Mouse (Mus musculus) forebrain, embryonic 11.5 days (tissue): ENCODE data around the gene Srcap. TPM values are rescaled to one million over a fixed set of nuclear protein-coding genes. Genes with fewer than 3 reads are reported as not detected.
A peak's percentile ranks its signal among the peaks of the same experiment; 100 is the strongest.

Experiments used
- ATAC-seq: fragments of 200-750 bp; cut with Nextera tagmentation; replicated peaks from 2 replicates; pipeline ENCODE4 v1.8.0; 2017; ENCODE audit warnings: moderate TSS enrichment; ENCODE audit not compliant: low FRiP score
- DNase-seq: peaks from one replicate; pipeline ENCODE4 v3.0.0-alpha.2; 2017; ENCODE audit warnings: low spot score
- H3K27ac ChIP-seq: fragments of 300-500 bp; sonication (generic); 2 replicates; pipeline ENCODE4 v1.5.1; 2014; ENCODE audit warnings: low read depth, low read length
- H3K27me3 ChIP-seq: fragments of 300-500 bp; sonication (generic); 2 replicates; pipeline ENCODE4 v1.6.1; 2014; ENCODE audit warnings: mild to moderate bottlenecking, low read length, mixed read lengths; ENCODE audit not compliant: control insufficient read depth, insufficient read depth
- H3K36me3 ChIP-seq: fragments of 300-500 bp; sonication (generic); 2 replicates; pipeline ENCODE4 v1.6.1; 2014; ENCODE audit warnings: mild to moderate bottlenecking, low read length, moderate library complexity, mixed read lengths; ENCODE audit not compliant: control insufficient read depth, insufficient read depth
- H3K4me1 ChIP-seq: fragments of 300-500 bp; sonication (generic); replicated peaks from 2 replicates; pipeline ENCODE4 v1.6.1; 2014; ENCODE audit warnings: low read length, mixed read lengths; ENCODE audit not compliant: control insufficient read depth, insufficient read depth
- H3K4me2 ChIP-seq: fragments of 300-500 bp; sonication (generic); 2 replicates; pipeline ENCODE4 v1.6.1; 2014; ENCODE audit warnings: low read depth, mild to moderate bottlenecking, low read length, moderate library complexity, mixed read lengths; ENCODE audit not compliant: severe bottlenecking
- H3K4me3 ChIP-seq: fragments of 300-500 bp; sonication (generic); 2 replicates; pipeline ENCODE4 v1.5.1; 2014; ENCODE audit warnings: low read depth, low read length
- H3K9ac ChIP-seq: fragments of 300-500 bp; sonication (generic); 2 replicates; pipeline ENCODE4 v1.6.1; 2014; ENCODE audit warnings: low read length
- H3K9me3 ChIP-seq: fragments of 300-500 bp; sonication (generic); 2 replicates; pipeline ENCODE4 v1.6.1; 2016; ENCODE audit warnings: low read length, mixed read lengths; ENCODE audit not compliant: control insufficient read depth
- WGBS: fragments of 180-500 bp; shearing (Covaris S2); extraction: QIAGEN DNeasy Blood & Tissue Kit; methylation state at CpG from one replicate; pipeline ENCODE4 v1.1.7; 2014; 5-methylcytosine and 5-hydroxymethylcytosine counted together
- polyA plus RNA-seq: library from polyadenylated mRNA; unstranded; fragments of >200 nt; fragmentation: Nextera tagmentation; extraction: Ambion mirVana; gene quantifications from 2 replicates; pipeline ENCODE4 v1.2.1, GENCODE M21; 2014

Srcap gene
- polyA plus RNA-seq, 1 experiment from 2014 or later = 91.6 TPM

GRCm38 (mm10) chr7:127588901-127589300 lies 77.1 kb downstream of the Srcap start:
- no peaks in the 10 kb centered on the region for H3K27me3 ChIP-seq
- no peak for ATAC-seq
- 4% methylated on average over 29 of the region's 29 CpGs for WGBS
- peaks cover 8% of the 10 kb centered on the region for H3K4me1 ChIP-seq
- H3K4me2 ChIP-seq = peak overlapping the region; percentile 84
- H3K9ac ChIP-seq = peak overlapping the region; percentile 79
- H3K4me3 ChIP-seq = peak overlapping the region; percentile 89
- no peak overlapping the region for H3K27ac ChIP-seq
- no peak for DNase-seq
- H3K36me3 ChIP-seq = peaks cover 3% of the 10 kb centered on the region; the same call in 1 of the 2 replicates
- H3K9me3 ChIP-seq = no peaks in the 10 kb centered on the region

- no peak overlapping the region; the same call in 1 of the 2 replicates for H3K9ac ChIP-seq
- H3K36me3 ChIP-seq = peaks cover 7% of the 10 kb centered on the region; the same call in 1 of the 2 replicates
- 87% methylated on average over 9 of the region's 9 CpGs for WGBS
- H3K27ac ChIP-seq = no peak overlapping the region
- H3K27me3 ChIP-seq = no peaks in the 10 kb centered on the region
- no peaks in the 10 kb centered on the region for H3K9me3 ChIP-seq
- DNase-seq (no peak), ATAC-seq (no peak)
- H3K4me1 ChIP-seq = peaks cover 8% of the 10 kb centered on the region
- H3K4me2 ChIP-seq = no peak overlapping the region; the same call in 1 of the 2 replicates
- peak overlapping the region; percentile 89; the same call in 1 of the 2 replicates for H3K4me3 ChIP-seq
Measured at GRCm38 (mm10) chr7:127589637-127590036, 77.9 kb downstream of the Srcap start.

GRCm38 (mm10) chr7:127591108-127591507 lies 79.3 kb downstream of the Srcap start:
- H3K27me3 ChIP-seq = no peaks in the 10 kb centered on the region
- H3K9ac ChIP-seq = no peak overlapping the region
- H3K27ac ChIP-seq = no peak overlapping the region
- H3K4me2 ChIP-seq = no peak overlapping the region
- 95% methylated on average over 10 of the region's 10 CpGs for WGBS
- H3K36me3 ChIP-seq = peaks cover 11% of the 10 kb centered on the region; the same call in 1 of the 2 replicates
- ATAC-seq (no peak), DNase-seq (no peak)
- H3K4me3 ChIP-seq = no peak overlapping the region
- H3K9me3 ChIP-seq = no peaks in the 10 kb centered on the region
- H3K4me1 ChIP-seq = peaks cover 8% of the 10 kb centered on the region

- Histone ChIP-seq H3K4me2 (no peak overlapping the region), H3K9ac (no peak overlapping the region), H3K27ac (no peak overlapping the region), H3K36me3 (peaks cover 21% of the 10 kb centered on the region), H3K27me3 (no peaks in the 10 kb centered on the region), H3K9me3 (no peaks in the 10 kb centered on the region), H3K4me3 (no peak overlapping the region), H3K4me1 (peaks cover 3% of the 10 kb centered on the region)
- DNase-seq (no peak), ATAC-seq (no peak)
- 92% methylated on average over 14 of the region's 14 CpGs for WGBS
Measured at GRCm38 (mm10) chr7:127592575-127592974, 80.8 kb downstream of the Srcap start.

GRCm38 (mm10) chr7:127596747-127597146 lies 85.0 kb downstream of the Srcap start:
- Histone ChIP-seq H3K27ac (no peak overlapping the region), H3K4me1 (no peaks in the 10 kb centered on the region), H3K36me3 (peaks cover 36% of the 10 kb centered on the region), H3K4me2 (no peak overlapping the region), H3K9ac (no peak overlapping the region), H3K27me3 (no peaks in the 10 kb centered on the region), H3K9me3 (no peaks in the 10 kb centered on the region), H3K4me3 (no peak overlapping the region)
- 95% methylated on average over 17 of the region's 17 CpGs for WGBS
- DNase-seq = no peak
- no peak for ATAC-seq

GRCm38 (mm10) chr7:127600612-127601011 lies 88.8 kb downstream of the Srcap start:
- no peak overlapping the region for H3K27ac ChIP-seq
- no peak overlapping the region for H3K9ac ChIP-seq
- no peak overlapping the region for H3K4me2 ChIP-seq
- no peaks in the 10 kb centered on the region for H3K9me3 ChIP-seq
- no peak overlapping the region for H3K4me3 ChIP-seq
- ATAC-seq = no peak
- DNase-seq = no peak
- H3K27me3 ChIP-seq = no peaks in the 10 kb centered on the region
- H3K4me1 ChIP-seq = no peaks in the 10 kb centered on the region
- WGBS = 96% methylated on average over 7 of the region's 7 CpGs
- H3K36me3 ChIP-seq = peaks cover 31% of the 10 kb centered on the region

GRCm38 (mm10) chr7:127601735-127602134 lies 90.0 kb downstream of the Srcap start:
- Histone ChIP-seq H3K4me2 (no peak overlapping the region), H3K9me3 (no peaks in the 10 kb centered on the region), H3K4me3 (no peak overlapping the region), H3K36me3 (peaks cover 25% of the 10 kb centered on the region), H3K27ac (no peak overlapping the region), H3K27me3 (no peaks in the 10 kb centered on the region), H3K9ac (no peak overlapping the region), H3K4me1 (no peaks in the 10 kb centered on the region)
- DNase-seq (no peak), ATAC-seq (no peak)
- WGBS = 88% methylated on average over 4 of the region's 4 CpGs

GRCm38 (mm10) chr7:127602903-127603302 lies 91.1 kb downstream of the Srcap start:
- H3K4me2 ChIP-seq = no peak overlapping the region
- H3K4me3 ChIP-seq = no peak overlapping the region
- no peak for DNase-seq
- H3K9ac ChIP-seq = no peak overlapping the region
- H3K27me3 ChIP-seq = no peaks in the 10 kb centered on the region
- H3K36me3 ChIP-seq = peaks cover 18% of the 10 kb centered on the region; the same call in 1 of the 2 replicates
- H3K9me3 ChIP-seq = no peaks in the 10 kb centered on the region
- no peak overlapping the region for H3K27ac ChIP-seq
- ATAC-seq = no peak
- H3K4me1 ChIP-seq = no peaks in the 10 kb centered on the region
- 95% methylated on average over 2 of the region's 2 CpGs for WGBS

- DNase-seq (no peak), ATAC-seq (no peak)
- no peaks in the 10 kb centered on the region for H3K4me1 ChIP-seq
- no peak overlapping the region for H3K4me3 ChIP-seq
- no peaks in the 10 kb centered on the region for H3K9me3 ChIP-seq
- peaks cover 18% of the 10 kb centered on the region; the same call in 1 of the 2 replicates for H3K36me3 ChIP-seq
- no peak overlapping the region for H3K4me2 ChIP-seq
- H3K9ac ChIP-seq = no peak overlapping the region
- no peak overlapping the region for H3K27ac ChIP-seq
- H3K27me3 ChIP-seq = no peaks in the 10 kb centered on the region
- WGBS = 89% methylated on average over 10 of the region's 10 CpGs
Measured at GRCm38 (mm10) chr7:127604256-127604655, 92.5 kb downstream of the Srcap start.
